Mouse (Mus musculus): Measurements from ENCODE around the gene Crlf1.

The Crlf1 gene

GRCm38 (mm10) chr8:70547762-70548161, 54.8 kb downstream of the Crlf1 start:
- DNase-seq (ENCODE audit: low read depth, low spot score): no peak

GRCm38 (mm10) chr8:70549412-70550184, 56.6 kb downstream of the Crlf1 start:
- peak; percentile 84 for DNase-seq (ENCODE audit: low read depth, low spot score)

- no peak for DNase-seq (ENCODE audit: low read depth, low spot score)
Observed at GRCm38 (mm10) chr8:70551558-70552161, 58.7 kb downstream of the Crlf1 start.

- DNase-seq (ENCODE audit: low read depth, low spot score): no peak
Observed at GRCm38 (mm10) chr8:70552836-70553235, 59.9 kb downstream of the Crlf1 start.

All from CD4-positive helper T cell, adult 2 months (primary cell).